Mouse (Mus musculus) intestine, postnatal 0 days (tissue): Measurements from ENCODE around the gene Olfr522. TPM values are rescaled to one million over a fixed set of nuclear protein-coding genes. Genes with fewer than 3 reads are reported as not detected.

Experiments
- ATAC-seq: fragments of 200-750 bp; cut with Nextera tagmentation; 2 replicates; pipeline ENCODE4 v1.8.0; 2017; ENCODE audit warnings: mild to moderate bottlenecking, moderate TSS enrichment, moderate library complexity
- H3K27ac ChIP-seq: fragments of 300-500 bp; sonication (generic); 2 replicates; pipeline ENCODE4 v1.5.1; 2014; ENCODE audit warnings: mild to moderate bottlenecking, low read depth, low read length, moderate library complexity
- H3K27me3 ChIP-seq: fragments of 300-500 bp; sonication (generic); replicated peaks from 2 replicates; pipeline ENCODE4 v1.6.1; 2014; ENCODE audit warnings: low read length, mixed read lengths; ENCODE audit not compliant: control insufficient read depth, insufficient read depth
- H3K36me3 ChIP-seq: fragments of 300-500 bp; sonication (generic); 2 replicates; pipeline ENCODE4 v1.6.1; 2014; ENCODE audit warnings: mild to moderate bottlenecking, moderate library complexity; ENCODE audit not compliant: control insufficient read depth, insufficient read depth
- H3K4me1 ChIP-seq: fragments of 300-500 bp; sonication (generic); replicated peaks from 2 replicates; pipeline ENCODE4 v1.6.1; 2014; ENCODE audit warnings: antibody characterized with exemption, low read length, mixed read lengths; ENCODE audit not compliant: control insufficient read depth, insufficient read depth
- H3K4me2 ChIP-seq: fragments of 300-500 bp; sonication (generic); replicated peaks from 2 replicates; pipeline ENCODE4 v1.6.1; 2014; ENCODE audit warnings: low read depth, mild to moderate bottlenecking, moderate library complexity
- H3K4me3 ChIP-seq: fragments of 300-500 bp; sonication (generic); 2 replicates; pipeline ENCODE4 v1.5.1; 2014; ENCODE audit warnings: low read depth, low read length
- H3K9ac ChIP-seq: fragments of 300-500 bp; sonication (generic); 2 replicates; pipeline ENCODE4 v1.6.1; 2014; ENCODE audit warnings: mild to moderate bottlenecking, low read depth, low read length
- H3K9me3 ChIP-seq: fragments of 300-500 bp; sonication (generic); 2 replicates; pipeline ENCODE4 v1.6.1; 2016; ENCODE audit warnings: mixed run types; ENCODE audit not compliant: control insufficient read depth
- CTCF ChIP-seq: sonication (generic); IDR thresholded peaks from 2 replicates; pipeline ENCODE4 v1.5.1; 2016; ENCODE audit warnings: low read depth, mild to moderate bottlenecking, control low read depth, antibody characterized with exemption, moderate library complexity
- WGBS: fragments of 180-500 bp; shearing (Covaris S2); extraction: QIAGEN DNeasy Blood & Tissue Kit; methylation state at CpG from one replicate; pipeline ENCODE4 v1.1.7; 2014; 5-methylcytosine and 5-hydroxymethylcytosine counted together
- polyA plus RNA-seq: library from polyadenylated mRNA; unstranded; fragments of >200 nt; fragmentation: Nextera tagmentation; extraction: Ambion mirVana; gene quantifications from 2 replicates; pipeline ENCODE4 v1.2.1, GENCODE M21; 2015

Olfr522 gene
- not detected in 2 replicates for polyA plus RNA-seq

DNA sequence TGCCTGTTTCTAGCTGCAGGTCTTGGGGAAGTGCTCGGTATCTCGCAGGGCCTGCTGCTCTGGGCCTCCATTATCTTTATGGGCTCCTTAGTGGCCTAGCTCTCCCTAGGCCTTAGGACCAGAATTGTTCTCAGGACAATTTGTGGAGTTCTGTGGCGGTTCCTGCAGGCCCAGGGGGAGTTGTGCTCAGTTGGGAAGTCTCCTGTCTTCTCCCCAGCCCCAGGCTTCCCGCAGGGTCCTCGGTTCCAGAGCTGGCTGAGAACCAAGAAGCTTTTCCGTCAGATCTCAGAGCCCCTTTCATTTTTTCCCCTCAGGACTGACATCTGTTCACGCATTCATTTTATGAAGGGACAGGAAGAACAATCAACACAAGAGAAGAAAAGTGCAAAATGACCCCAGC is at the start of gene Olfr522:
Olfr522 (minus strand) TSS at position 101 of the 400 bp plus-strand sequence.
- no peak for ATAC-seq
- Histone ChIP-seq H3K36me3 (no peaks in the 10 kb centered on the region), H3K27me3 (no peaks in the 10 kb centered on the region), H3K27ac (no peak within 1 kb of the TSS), H3K9me3 (no peaks in the 10 kb centered on the region), H3K4me1 (no peaks in the 10 kb centered on the region), H3K4me2 (no peak within 1 kb of the TSS), H3K4me3 (no peak within 1 kb of the TSS), H3K9ac (no peak within 1 kb of the TSS)
- TF ChIP-seq CTCF = no peak
- WGBS = 65% methylated on average over 7 of the region's 7 CpGs

GRCm38 (mm10) chr7:140213841-140214240 is 49.3 kb upstream of the Olfr522 start:
- Histone ChIP-seq H3K27me3 (no peaks in the 10 kb centered on the region), H3K9me3 (no peaks in the 10 kb centered on the region), H3K4me1 (no peaks in the 10 kb centered on the region), H3K9ac (no peak overlapping the region), H3K4me3 (no peak overlapping the region), H3K27ac (no peak overlapping the region), H3K36me3 (no peaks in the 10 kb centered on the region), H3K4me2 (no peak overlapping the region)
- no peak for TF ChIP-seq CTCF
- 81% methylated on average over 5 of the region's 5 CpGs for WGBS
- ATAC-seq = no peak

GRCm38 (mm10) chr7:140208677-140209076 is 44.1 kb upstream of the Olfr522 start:
- TF ChIP-seq CTCF = no peak

GRCm38 (mm10) chr7:140208153-140208552 is 43.6 kb upstream of the Olfr522 start:
- H3K36me3 ChIP-seq = no peaks in the 10 kb centered on the region
- H3K27me3 ChIP-seq = no peaks in the 10 kb centered on the region
- WGBS = 50% methylated on average over 8 of the region's 8 CpGs
- H3K4me3 ChIP-seq = no peak overlapping the region
- TF ChIP-seq CTCF = no peak
- ATAC-seq = no peak
- H3K4me1 ChIP-seq = no peaks in the 10 kb centered on the region
- no peak overlapping the region for H3K4me2 ChIP-seq
- no peaks in the 10 kb centered on the region for H3K9me3 ChIP-seq
- no peak overlapping the region for H3K27ac ChIP-seq
- H3K9ac ChIP-seq = no peak overlapping the region

More at GRCm38 (mm10) chr7:140208677-140209076, 44.1 kb upstream of the Olfr522 start:
- no peak for ATAC-seq
- no peaks in the 10 kb centered on the region for H3K9me3 ChIP-seq
- no peak overlapping the region for H3K4me2 ChIP-seq
- H3K4me1 ChIP-seq = no peaks in the 10 kb centered on the region
- H3K27me3 ChIP-seq = no peaks in the 10 kb centered on the region
- no peak overlapping the region for H3K4me3 ChIP-seq
- no peaks in the 10 kb centered on the region for H3K36me3 ChIP-seq
- 59% methylated on average over 3 of the region's 3 CpGs for WGBS
- no peak overlapping the region for H3K9ac ChIP-seq
- no peak overlapping the region for H3K27ac ChIP-seq

GRCm38 (mm10) chr7:140206904-140207303 is 42.3 kb upstream of the Olfr522 start:
- no peak for TF ChIP-seq CTCF
- no peaks in the 10 kb centered on the region for H3K9me3 ChIP-seq
- ATAC-seq = no peak

DNA sequence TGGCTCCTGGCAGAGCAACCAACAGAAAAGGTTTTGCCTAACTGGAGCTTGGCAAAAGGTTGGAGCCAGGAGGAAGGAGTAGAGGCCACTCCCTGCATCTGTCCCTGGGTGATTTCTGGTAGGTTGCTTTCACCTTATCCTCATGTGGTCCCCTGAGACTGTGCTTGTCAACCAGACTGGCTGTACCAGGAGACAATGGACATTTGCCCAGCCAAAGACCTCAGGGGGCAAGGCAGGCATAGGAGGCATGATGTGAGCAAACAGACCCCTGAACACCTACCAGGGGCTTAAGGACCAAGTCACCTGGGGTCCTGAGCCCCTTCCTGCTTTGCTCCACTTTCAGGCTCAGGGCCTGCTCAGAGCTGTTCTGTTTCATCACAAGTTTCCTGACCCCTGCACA is 41.3 kb upstream of the Olfr522 start, which contains the start of gene Olfr524:
Olfr524 (minus strand) TSS at position 101 of the 400 bp plus-strand sequence.
- no peak for ATAC-seq
- no peak within 1 kb of the TSS for H3K4me3 ChIP-seq
- no peaks in the 10 kb centered on the region for H3K9me3 ChIP-seq
- H3K36me3 ChIP-seq = no peaks in the 10 kb centered on the region
- H3K4me2 ChIP-seq = no peak within 1 kb of the TSS
- H3K27me3 ChIP-seq = no peaks in the 10 kb centered on the region
- no peak within 1 kb of the TSS for H3K27ac ChIP-seq
- TF ChIP-seq CTCF = no peak
- no peaks in the 10 kb centered on the region for H3K4me1 ChIP-seq
- no peak within 1 kb of the TSS for H3K9ac ChIP-seq

More at GRCm38 (mm10) chr7:140206904-140207303, 42.3 kb upstream of the Olfr522 start:
- Histone ChIP-seq H3K27ac (no peak overlapping the region), H3K4me2 (no peak overlapping the region), H3K36me3 (no peaks in the 10 kb centered on the region), H3K9ac (no peak overlapping the region), H3K4me3 (no peak overlapping the region), H3K27me3 (no peaks in the 10 kb centered on the region), H3K4me1 (no peaks in the 10 kb centered on the region)
- WGBS = 80% methylated on average over 3 of the region's 3 CpGs

DNA sequence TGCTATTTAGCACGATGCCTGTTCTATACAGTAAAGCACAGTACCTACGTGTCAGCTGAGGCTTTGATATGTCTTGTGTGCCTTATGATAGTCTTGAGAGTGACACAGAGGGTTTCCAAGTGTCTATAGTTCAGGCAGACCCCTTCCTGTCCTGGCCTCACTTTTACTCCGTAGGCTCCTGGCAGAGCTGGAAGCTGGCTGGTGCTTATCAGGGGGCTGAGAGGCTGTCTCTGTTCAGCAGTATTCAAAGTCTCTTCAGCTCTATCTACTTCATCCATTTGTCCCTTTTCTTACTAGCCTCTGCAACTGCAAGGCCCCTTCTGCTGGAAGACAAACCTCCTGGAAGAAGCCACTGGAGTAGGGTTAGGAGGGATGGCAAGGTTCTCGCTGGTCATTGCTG is 36.5 kb upstream of the Olfr522 start:
- Histone ChIP-seq H3K4me3 (no peak overlapping the region), H3K27me3 (no peaks in the 10 kb centered on the region), H3K9me3 (no peaks in the 10 kb centered on the region), H3K4me1 (no peaks in the 10 kb centered on the region), H3K36me3 (no peaks in the 10 kb centered on the region), H3K4me2 (no peak overlapping the region), H3K9ac (no peak overlapping the region), H3K27ac (no peak overlapping the region)
- WGBS = 80% methylated on average over 4 of the region's 4 CpGs
- TF ChIP-seq CTCF = no peak
- ATAC-seq = no peak
